Mouse (Mus musculus) midbrain, embryonic 11.5 days (tissue): ENCODE data around the gene Frmd4b. TPM values are rescaled to one million over a fixed set of nuclear protein-coding genes. Genes with fewer than 3 reads are reported as not detected.
"Not testable (repeated sequence)": the region's sequence is repeated elsewhere in the genome, so short reads cannot be mapped to it uniquely, and the experiment has no call there.

Experiments
- ATAC-seq: fragments of 200-750 bp; cut with Nextera tagmentation; 2 replicates; pipeline ENCODE4 v1.8.0; 2017; ENCODE audit warnings: moderate TSS enrichment, moderate library complexity; ENCODE audit not compliant: low FRiP score
- DNase-seq: peaks from one replicate; pipeline ENCODE4 v3.0.0; 2015; ENCODE audit warnings: low spot score; ENCODE audit errors: missing footprints
- H3K27ac ChIP-seq: fragments of 300-500 bp; sonication (generic); 2 replicates; pipeline ENCODE4 v1.5.1; 2014; ENCODE audit warnings: low read depth, low read length
- H3K27me3 ChIP-seq: fragments of 300-500 bp; sonication (generic); 2 replicates; pipeline ENCODE4 v1.6.1; 2014; ENCODE audit warnings: mild to moderate bottlenecking, low read length, moderate library complexity, mixed read lengths; ENCODE audit not compliant: control insufficient read depth, insufficient read depth
- H3K36me3 ChIP-seq: fragments of 300-500 bp; sonication (generic); 2 replicates; pipeline ENCODE4 v1.6.1; 2014; ENCODE audit warnings: mild to moderate bottlenecking, low read length, moderate library complexity, mixed read lengths; ENCODE audit not compliant: control insufficient read depth, insufficient read depth
- H3K4me1 ChIP-seq: fragments of 300-500 bp; sonication (generic); 2 replicates; pipeline ENCODE4 v1.6.1; 2014; ENCODE audit warnings: low read length; ENCODE audit not compliant: control insufficient read depth, insufficient read depth
- H3K4me2 ChIP-seq: fragments of 300-500 bp; sonication (generic); 2 replicates; pipeline ENCODE4 v1.6.1; 2014; ENCODE audit warnings: mild to moderate bottlenecking, moderate library complexity
- H3K4me3 ChIP-seq: fragments of 300-500 bp; sonication (generic); 2 replicates; pipeline ENCODE4 v1.5.1; 2014; ENCODE audit warnings: low read depth, low read length
- H3K9ac ChIP-seq: fragments of 300-500 bp; sonication (generic); 2 replicates; pipeline ENCODE4 v1.6.1; 2014; ENCODE audit warnings: low read length
- H3K9me3 ChIP-seq: fragments of 300-500 bp; sonication (generic); 2 replicates; pipeline ENCODE4 v1.6.1; 2016; ENCODE audit warnings: low read length; ENCODE audit not compliant: control insufficient read depth
- WGBS: fragments of 180-500 bp; shearing (Covaris S2); extraction: QIAGEN DNeasy Blood & Tissue Kit; methylation state at CpG from one replicate; pipeline ENCODE4 v1.1.7; 2014; 5-methylcytosine and 5-hydroxymethylcytosine counted together
- polyA plus RNA-seq: library from polyadenylated mRNA; unstranded; fragments of >200 nt; fragmentation: Nextera tagmentation; extraction: Ambion mirVana; gene quantifications from 2 replicates; pipeline ENCODE4 v1.2.1, GENCODE M21; 2014

Frmd4b gene
- polyA plus RNA-seq, 1 experiment from 2014 or later = 31.9 TPM

GRCm38 (mm10) chr6:97415578-97415977 lies 201.8 kb downstream of the Frmd4b start:
- not testable (repeated sequence) for H3K4me1 ChIP-seq, DNase-seq, H3K9ac ChIP-seq, H3K27ac ChIP-seq, H3K27me3 ChIP-seq, H3K9me3 ChIP-seq, H3K4me2 ChIP-seq, ATAC-seq, H3K4me3 ChIP-seq, H3K36me3 ChIP-seq
- WGBS = 88% methylated on average over 4 of the region's 4 CpGs

DNA sequence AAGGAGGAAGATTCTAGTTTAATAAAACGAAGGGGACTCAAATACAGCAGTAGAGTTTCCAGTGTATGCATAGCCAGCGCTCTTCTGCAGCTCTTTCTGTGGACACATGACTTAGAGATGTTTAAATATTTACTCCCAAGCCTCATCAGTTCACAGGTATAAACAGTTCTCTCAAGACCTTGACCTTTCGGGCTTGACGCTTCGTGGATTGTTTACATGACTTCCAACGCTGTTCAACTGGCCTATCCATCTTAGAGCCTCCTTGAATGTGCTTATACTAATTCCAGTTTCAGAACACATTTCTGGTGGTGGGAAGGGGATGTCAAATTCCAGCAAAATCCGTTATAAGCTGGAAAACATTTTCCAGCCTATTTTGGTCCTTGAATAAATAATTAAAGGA lies 203.9 kb downstream of the Frmd4b start:
- Histone ChIP-seq H3K9ac (no peak overlapping the region), H3K36me3 (no peaks in the 10 kb centered on the region), H3K4me3 (no peak overlapping the region), H3K4me2 (no peak overlapping the region), H3K4me1 (no peaks in the 10 kb centered on the region), H3K27ac (no peak overlapping the region), H3K9me3 (no peaks in the 10 kb centered on the region), H3K27me3 (no peaks in the 10 kb centered on the region)
- DNase-seq = no peak
- ATAC-seq = no peak
- WGBS = 84% methylated on average over 7 of the region's 7 CpGs

- WGBS = 89% methylated on average over 15 of the region's 15 CpGs
Observed at GRCm38 (mm10) chr6:97412403-97412802, 204.9 kb downstream of the Frmd4b start.

DNA sequence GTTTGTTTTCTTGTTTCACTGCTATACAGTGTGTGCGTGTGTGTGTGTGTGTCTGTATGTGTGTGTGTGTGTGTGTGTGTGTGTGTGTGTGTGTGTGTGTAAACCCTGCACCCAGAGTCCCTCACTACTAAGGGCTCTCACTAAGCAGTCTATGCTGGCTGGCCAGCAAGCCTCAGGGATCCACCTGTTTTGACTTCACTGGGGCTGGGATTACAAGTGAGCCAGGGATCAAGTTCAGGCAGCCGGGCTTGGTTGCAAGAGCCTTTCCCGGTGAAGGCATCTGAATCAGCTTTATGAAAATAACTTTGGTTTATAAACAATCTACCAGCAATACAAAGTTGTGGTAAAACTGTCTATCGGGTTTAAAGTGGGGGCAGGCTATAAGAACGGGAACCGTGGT lies 206.0 kb downstream of the Frmd4b start:
- no peak overlapping the region for H3K4me2 ChIP-seq
- no peaks in the 10 kb centered on the region for H3K4me1 ChIP-seq
- DNase-seq (no peak), ATAC-seq (no peak)
- H3K27me3 ChIP-seq = no peaks in the 10 kb centered on the region
- H3K27ac ChIP-seq = no peak overlapping the region
- WGBS = 87% methylated on average over 6 of the region's 6 CpGs
- no peak overlapping the region for H3K4me3 ChIP-seq
- H3K36me3 ChIP-seq = no peaks in the 10 kb centered on the region
- H3K9ac ChIP-seq = no peak overlapping the region
- no peaks in the 10 kb centered on the region for H3K9me3 ChIP-seq

More at GRCm38 (mm10) chr6:97412403-97412802, 204.9 kb downstream of the Frmd4b start:
- H3K27ac ChIP-seq = no peak overlapping the region
- no peak overlapping the region for H3K9ac ChIP-seq
- H3K27me3 ChIP-seq = no peaks in the 10 kb centered on the region
- H3K4me1 ChIP-seq = no peaks in the 10 kb centered on the region
- no peak overlapping the region for H3K4me2 ChIP-seq
- no peak for DNase-seq
- ATAC-seq = no peak
- H3K36me3 ChIP-seq = no peaks in the 10 kb centered on the region
- H3K4me3 ChIP-seq = no peak overlapping the region
- no peaks in the 10 kb centered on the region for H3K9me3 ChIP-seq

DNA sequence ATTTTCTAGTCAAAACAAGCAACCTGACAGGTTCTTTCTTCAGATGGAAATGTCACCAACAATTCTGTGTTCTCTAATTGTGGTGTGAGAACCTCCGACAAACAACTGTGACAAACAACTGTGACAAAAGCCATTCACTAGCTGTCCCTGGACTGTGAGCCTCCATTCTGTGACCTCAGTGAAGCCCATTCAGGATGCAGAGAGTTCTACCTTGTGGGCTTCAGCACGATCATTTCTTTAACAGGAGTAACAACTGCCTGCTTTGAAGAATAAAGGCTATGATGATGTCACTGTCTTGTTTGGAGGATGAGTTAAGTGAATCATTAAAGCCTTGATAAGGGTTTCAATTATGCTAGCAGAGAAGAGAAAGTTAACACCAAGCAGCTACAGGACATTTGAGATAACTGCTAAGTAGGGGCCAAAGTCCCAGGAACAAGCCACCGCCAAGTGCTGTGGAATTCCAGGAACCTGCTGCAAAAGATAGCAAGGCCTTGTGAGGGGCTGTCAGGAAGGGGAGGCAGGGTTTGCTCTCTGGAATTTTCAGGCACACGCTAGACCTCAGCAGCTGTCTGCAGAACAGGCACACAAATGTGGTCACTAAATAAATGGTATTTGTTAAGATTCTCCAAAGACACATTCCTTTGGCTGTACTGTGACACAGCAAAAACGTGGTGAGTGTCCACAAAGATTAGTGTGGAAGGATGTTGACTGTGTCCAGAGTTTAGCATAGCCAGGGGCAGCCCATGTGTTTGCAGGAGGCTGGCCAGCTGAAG lies 207.7 kb downstream of the Frmd4b start:
- no peak for DNase-seq
- Histone ChIP-seq H3K27me3 (no peaks in the 10 kb centered on the region), H3K9me3 (no peaks in the 10 kb centered on the region), H3K4me3 (no peak overlapping the region), H3K36me3 (no peaks in the 10 kb centered on the region), H3K4me1 (no peaks in the 10 kb centered on the region), H3K4me2 (no peak overlapping the region), H3K9ac (no peak overlapping the region), H3K27ac (no peak overlapping the region)
- WGBS = 45% methylated on average over 5 of the region's 5 CpGs
- no peak for ATAC-seq

DNA sequence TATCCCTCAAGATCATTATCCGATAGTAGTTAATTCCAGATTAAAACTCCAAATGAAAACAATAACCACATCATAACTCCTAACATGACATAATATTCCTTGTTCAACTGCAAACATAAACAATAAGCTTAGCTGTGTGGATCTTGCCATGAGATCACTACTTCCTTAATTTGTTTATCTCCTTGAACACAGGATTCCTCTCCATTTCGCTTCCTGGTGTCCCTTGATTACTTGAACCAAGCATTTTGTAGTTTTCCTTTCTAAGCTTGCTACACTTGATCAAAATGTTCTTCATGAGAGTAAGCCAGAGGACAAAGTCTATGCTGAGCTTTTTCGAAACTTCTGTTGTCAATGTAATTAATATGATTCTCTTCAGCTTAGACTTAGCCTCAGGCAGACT lies 209.4 kb downstream of the Frmd4b start:
- Histone ChIP-seq H3K27me3 (no peaks in the 10 kb centered on the region), H3K9ac (no peak overlapping the region), H3K36me3 (no peaks in the 10 kb centered on the region), H3K4me1 (no peaks in the 10 kb centered on the region), H3K27ac (no peak overlapping the region), H3K9me3 (no peaks in the 10 kb centered on the region), H3K4me2 (no peak overlapping the region), H3K4me3 (no peak overlapping the region)
- WGBS = 96% methylated on average over 3 of the region's 3 CpGs
- ATAC-seq = no peak
- no peak for DNase-seq

DNA sequence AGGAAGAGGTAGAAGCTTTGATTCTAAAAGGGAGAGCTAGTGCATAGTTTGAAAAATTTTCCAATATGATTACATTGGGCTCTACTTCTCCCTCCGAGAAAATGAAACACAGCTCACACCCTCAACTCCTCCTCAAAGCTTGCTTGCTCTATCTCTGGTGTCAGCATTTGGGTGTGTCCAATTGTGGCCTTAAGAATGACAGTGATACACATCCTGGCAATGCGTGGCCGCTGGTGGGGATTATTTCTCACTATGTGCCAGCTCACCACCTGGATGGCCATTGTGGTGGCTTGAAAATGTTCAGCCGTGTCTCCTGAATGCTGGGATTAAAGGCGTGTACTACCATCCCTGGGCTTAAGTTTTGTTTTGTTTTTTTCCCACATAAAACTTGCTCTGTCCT lies 209.9 kb downstream of the Frmd4b start:
- Histone ChIP-seq H3K27ac (no peak overlapping the region), H3K36me3 (no peaks in the 10 kb centered on the region), H3K4me3 (no peak overlapping the region), H3K4me1 (no peaks in the 10 kb centered on the region), H3K9me3 (no peaks in the 10 kb centered on the region), H3K9ac (no peak overlapping the region), H3K4me2 (no peak overlapping the region), H3K27me3 (no peaks in the 10 kb centered on the region)
- WGBS = 84% methylated on average over 5 of the region's 5 CpGs
- DNase-seq (no peak), ATAC-seq (no peak)

- H3K9ac ChIP-seq = no peak overlapping the region
- no peak for DNase-seq
- H3K27me3 ChIP-seq = no peaks in the 10 kb centered on the region
- 68% methylated on average over 7 of the region's 7 CpGs for WGBS
- no peaks in the 10 kb centered on the region for H3K4me1 ChIP-seq
- H3K9me3 ChIP-seq = no peaks in the 10 kb centered on the region
- ATAC-seq = no peak
- no peak overlapping the region for H3K27ac ChIP-seq
- no peak overlapping the region for H3K4me3 ChIP-seq
- H3K36me3 ChIP-seq = no peaks in the 10 kb centered on the region
- H3K4me2 ChIP-seq = no peak overlapping the region
Observed at GRCm38 (mm10) chr6:97405311-97405710, 212.0 kb downstream of the Frmd4b start.

- H3K4me1 ChIP-seq = no peaks in the 10 kb centered on the region
- no peak for ATAC-seq
- no peak overlapping the region for H3K4me2 ChIP-seq
- WGBS = 82% methylated on average over 10 of the region's 10 CpGs
- no peak for DNase-seq
- H3K27me3 ChIP-seq = no peaks in the 10 kb centered on the region
- no peak overlapping the region for H3K4me3 ChIP-seq
- H3K27ac ChIP-seq = no peak overlapping the region
- H3K36me3 ChIP-seq = no peaks in the 10 kb centered on the region
- no peaks in the 10 kb centered on the region for H3K9me3 ChIP-seq
- H3K9ac ChIP-seq = no peak overlapping the region
Observed at GRCm38 (mm10) chr6:97402822-97403472, 214.4 kb downstream of the Frmd4b start.
